Mouse (Mus musculus) ES-E14 (cell line): ENCODE measurements around the gene Lmntd2.

Experiments used
- CHD2 ChIP-seq: IDR thresholded peaks from 2 replicates; pipeline ENCODE4 v1.6.1; 2014; ENCODE audit warnings: mild to moderate bottlenecking, low read depth, low read length, inconsistent platforms
- HCFC1 ChIP-seq: IDR thresholded peaks from 2 replicates; pipeline ENCODE4 v1.6.1; 2012; ENCODE audit warnings: low read length, inconsistent platforms, borderline replicate concordance; ENCODE audit not compliant: insufficient read depth

DNA sequence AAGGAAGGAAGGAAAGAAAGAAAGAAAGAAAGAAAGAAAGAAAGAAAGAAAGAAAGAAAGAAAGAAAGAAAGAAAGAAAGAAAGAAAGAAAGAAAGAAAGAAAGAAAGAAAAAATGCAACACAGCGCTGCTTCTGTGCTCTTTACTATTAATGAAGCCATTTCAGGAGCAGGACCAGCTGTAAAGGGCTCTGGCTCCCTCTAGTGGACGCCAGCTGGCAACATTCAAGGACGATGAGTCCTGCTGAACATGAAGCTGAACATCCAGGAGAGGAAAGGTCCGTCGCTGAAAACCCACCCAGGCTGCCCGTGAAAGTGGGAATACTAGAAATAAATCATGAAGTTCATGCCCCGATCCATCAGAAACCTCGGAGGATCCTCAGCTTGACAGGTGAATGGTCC, 37.7 kb downstream of the Lmntd2 start:
- TF ChIP-seq HCFC1 (no peak), CHD2 (no peak)
